Mouse (Mus musculus) liver, adult 2 months (tissue): ENCODE measurements around the gene Asah2.

ENCODE experiments used
- CTCF ChIP-seq: fragments of 200-500 bp; IDR thresholded peaks from 2 replicates; pipeline ENCODE4 v1.5.1; 2011; ENCODE audit warnings: low read depth, low read length, control low read depth
- POLR2A ChIP-seq: fragments of 200-500 bp; IDR thresholded peaks from 2 replicates; pipeline ENCODE4 v1.6.1; 2011; ENCODE audit warnings: low read length, control low read depth; ENCODE audit not compliant: insufficient read depth; ENCODE audit errors: extremely low read depth

- TF ChIP-seq CTCF, result no peak
- TF ChIP-seq POLR2A, result no peak
Measured at GRCm38 (mm10) chr19:31953799-31954198, 154.2 kb downstream of the Asah2 start.
